Mouse (Mus musculus) kidney, adult 8-10 months (tissue): Measurements from ENCODE around the gene Adprm.
A peak's percentile ranks its signal among the peaks of the same experiment; 100 is the strongest.

Experiments used
- DNase-seq, 2 experiments: peaks; one replicate each; pipeline ENCODE4 v3.0.0; 2022

Gene Adprm

GRCm38 (mm10) chr11:67022354-67023115 is 29.9 kb downstream of the Adprm start:
- DNase-seq, result no peak

- peak; percentile 59 to 61 for DNase-seq
These were observed 31.4 kb downstream of the Adprm start for GRCm38 (mm10) chr11:67020948-67021347.

DNA sequence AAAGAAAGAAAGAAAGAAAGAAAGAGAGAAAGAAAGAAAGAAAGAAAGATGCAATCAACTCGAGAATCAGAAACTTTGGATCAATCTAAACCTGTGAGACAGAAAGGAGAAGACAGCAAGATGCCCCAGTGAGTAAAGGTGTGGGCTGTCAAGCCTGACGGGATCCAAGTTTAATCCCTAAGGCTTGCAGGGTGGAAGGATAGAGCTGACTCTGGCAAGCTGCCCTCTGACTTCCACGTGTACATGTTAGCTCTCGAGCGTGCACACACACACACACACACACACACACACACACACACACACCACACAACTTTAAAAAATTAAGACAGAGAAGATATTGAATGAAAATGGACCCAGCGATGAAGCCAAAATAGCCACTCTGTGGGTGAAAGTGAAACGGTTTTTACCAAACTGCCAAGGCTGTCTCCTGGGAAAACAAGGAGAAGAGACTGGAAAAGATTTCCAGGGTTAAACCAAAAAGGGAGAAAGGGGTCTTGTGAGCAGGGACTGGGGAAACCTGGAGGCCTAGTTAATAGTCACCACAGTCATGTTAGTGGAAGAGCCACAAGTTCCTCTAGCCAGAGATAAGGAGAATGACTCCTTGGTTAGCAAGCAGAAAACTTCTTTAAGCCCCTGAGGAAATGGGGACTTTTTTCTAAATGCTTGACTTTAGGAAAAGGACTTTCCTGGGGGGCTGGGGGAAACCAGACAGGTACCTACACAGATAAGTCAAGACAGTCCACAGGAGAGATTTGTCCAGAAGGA is 32.5 kb downstream of the Adprm start:
- DNase-seq, result peak; percentile 41 to 44

DNA sequence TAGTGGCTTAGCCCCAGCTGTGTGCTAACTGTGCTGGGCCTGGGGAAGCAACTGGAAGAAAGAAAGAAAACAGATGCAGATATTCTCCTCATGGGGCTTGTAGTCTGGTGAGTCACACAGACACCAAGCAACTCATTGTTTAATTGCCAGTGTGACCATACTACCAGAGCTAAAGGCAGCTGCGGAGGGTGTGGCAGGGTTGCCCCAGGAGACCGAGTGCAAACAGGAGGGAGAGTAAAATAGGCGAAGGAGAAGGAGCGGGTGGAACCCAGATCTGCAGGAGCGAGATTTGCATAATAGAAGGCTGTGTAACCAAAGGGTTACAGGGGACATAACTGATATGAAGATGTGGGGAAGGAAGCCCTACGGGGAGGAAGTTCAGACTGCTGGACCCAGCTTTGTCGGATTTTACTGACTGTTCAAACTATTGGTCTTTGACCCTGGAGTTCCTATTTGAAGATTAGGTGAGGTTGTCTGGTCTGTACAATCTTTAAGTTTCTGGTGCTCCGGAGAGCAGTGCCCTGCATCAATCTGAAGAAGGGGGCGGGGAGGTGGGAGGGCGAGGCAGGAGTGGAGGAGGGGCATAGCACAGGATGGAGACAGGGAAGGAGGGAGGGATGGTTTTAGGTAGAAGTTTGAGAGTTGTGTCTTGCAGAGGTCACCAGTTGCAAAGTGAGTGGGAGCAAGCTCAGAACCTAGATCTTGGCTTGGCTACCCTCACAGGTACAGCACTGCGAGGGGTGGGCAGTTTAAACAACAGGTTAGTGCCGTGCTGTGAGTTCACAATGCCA is 34.4 kb downstream of the Adprm start:
- DNase-seq, result no peak

- DNase-seq, result no peak
These were observed 40.8 kb downstream of the Adprm start for GRCm38 (mm10) chr11:67011635-67012034.

DNA sequence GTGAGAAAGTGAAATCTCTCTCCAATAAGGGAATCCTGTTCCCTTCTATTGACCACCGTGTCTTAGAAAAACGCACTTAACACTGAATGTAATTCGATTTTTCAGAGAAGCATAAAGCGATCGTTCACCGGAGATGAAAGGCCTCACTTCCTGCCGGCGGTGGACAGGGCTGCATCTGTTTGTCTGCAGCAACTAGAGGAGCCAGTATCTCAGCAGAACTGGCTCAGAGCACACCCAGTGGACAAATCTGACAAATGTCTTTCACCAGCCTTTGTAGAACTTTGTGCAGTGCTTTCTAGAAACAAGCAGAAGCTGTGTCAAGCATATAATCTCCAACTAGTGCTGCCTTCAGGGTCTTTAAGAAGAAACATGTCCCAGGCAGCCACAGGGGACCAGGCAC is 42.0 kb downstream of the Adprm start:
- DNase-seq, result no peak

GRCm38 (mm10) chr11:67008528-67008927 is 43.9 kb downstream of the Adprm start:
- no peak for DNase-seq

- DNase-seq, result no peak
These were observed 44.4 kb downstream of the Adprm start for GRCm38 (mm10) chr11:67007961-67008360.

DNA sequence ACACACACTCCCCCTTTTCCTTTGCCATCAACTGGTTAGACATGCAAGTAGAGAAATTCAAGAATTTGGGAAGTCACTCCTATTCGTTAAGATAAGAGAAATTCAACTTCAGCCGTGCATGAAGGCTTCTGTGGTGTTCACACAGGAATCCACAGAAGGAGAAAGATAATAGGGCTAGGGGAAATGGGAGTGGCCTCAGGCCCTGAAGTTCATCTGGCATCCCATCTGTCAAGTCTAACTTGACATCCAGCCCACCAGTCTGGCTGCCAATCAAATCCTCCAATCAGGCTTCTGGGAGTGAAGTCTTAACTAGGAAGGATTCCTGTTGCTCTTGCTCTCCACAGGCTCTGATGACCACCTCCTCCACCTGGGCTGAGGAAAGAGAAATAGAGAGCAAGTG is 49.5 kb downstream of the Adprm start:
- DNase-seq, result no peak

DNA sequence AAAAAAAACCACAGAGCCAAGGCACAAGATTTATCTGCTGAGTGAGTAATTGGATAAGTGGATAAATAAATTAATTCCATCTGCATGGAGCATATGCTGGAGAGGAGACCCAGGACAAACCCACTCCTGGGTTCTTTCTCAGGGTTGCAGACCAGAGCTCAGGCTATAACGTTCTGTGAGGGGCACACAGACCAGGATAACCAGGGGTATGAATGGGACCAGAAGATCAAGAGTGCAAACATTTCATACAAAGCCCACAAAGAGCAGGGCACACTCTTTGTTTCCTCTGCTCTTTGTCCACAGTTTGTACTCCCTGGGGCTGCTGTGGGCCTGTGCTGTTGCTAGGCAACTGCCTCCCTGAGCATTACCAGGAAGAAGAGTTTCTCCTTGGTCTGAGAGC is 50.7 kb downstream of the Adprm start:
- DNase-seq, result no peak

- no peak for DNase-seq
These were observed 51.7 kb downstream of the Adprm start for GRCm38 (mm10) chr11:67000671-67001070.

GRCm38 (mm10) chr11:66998467-66999403 is 53.7 kb downstream of the Adprm start:
- peak; percentile 89 to 90 for DNase-seq

- no peak for DNase-seq
These were observed 55.9 kb downstream of the Adprm start for GRCm38 (mm10) chr11:66996446-66996845.

DNA sequence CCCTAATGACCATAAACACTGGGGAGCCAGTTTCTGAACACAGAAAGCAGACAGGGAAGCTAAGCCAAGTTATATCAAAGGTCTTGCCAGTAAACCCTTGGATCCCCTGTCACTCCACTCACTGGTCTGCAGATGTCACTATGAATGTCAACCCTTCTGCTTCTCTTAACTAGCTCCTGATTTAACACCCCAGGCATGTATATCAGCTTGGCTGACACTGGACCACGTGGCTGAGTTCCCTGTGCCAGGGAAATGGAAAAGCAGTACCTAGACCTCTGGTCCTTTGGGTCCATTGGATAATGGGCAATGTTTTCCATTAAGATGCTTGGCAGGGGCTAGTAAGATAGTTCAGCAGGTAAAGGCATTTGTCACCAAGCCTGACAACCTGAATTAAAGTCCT is 58.7 kb downstream of the Adprm start:
- DNase-seq, result no peak

GRCm38 (mm10) chr11:66992150-66992549 is 60.2 kb downstream of the Adprm start:
- DNase-seq, result no peak
